Mouse (Mus musculus) v-Abl transformed pro-B cells (cell line): Measurements from ENCODE around the gene Zdbf2.

Experiments
- in situ Hi-C, 2 experiments: fragments of 400-800 bp; cut with MboI; formaldehyde crosslinking; loops; one replicate each; pipeline ENCODE4 v1.15.1; 2025; ENCODE audit not compliant: unreplicated experiment in 2 of 2

The Zdbf2 gene

DNA sequence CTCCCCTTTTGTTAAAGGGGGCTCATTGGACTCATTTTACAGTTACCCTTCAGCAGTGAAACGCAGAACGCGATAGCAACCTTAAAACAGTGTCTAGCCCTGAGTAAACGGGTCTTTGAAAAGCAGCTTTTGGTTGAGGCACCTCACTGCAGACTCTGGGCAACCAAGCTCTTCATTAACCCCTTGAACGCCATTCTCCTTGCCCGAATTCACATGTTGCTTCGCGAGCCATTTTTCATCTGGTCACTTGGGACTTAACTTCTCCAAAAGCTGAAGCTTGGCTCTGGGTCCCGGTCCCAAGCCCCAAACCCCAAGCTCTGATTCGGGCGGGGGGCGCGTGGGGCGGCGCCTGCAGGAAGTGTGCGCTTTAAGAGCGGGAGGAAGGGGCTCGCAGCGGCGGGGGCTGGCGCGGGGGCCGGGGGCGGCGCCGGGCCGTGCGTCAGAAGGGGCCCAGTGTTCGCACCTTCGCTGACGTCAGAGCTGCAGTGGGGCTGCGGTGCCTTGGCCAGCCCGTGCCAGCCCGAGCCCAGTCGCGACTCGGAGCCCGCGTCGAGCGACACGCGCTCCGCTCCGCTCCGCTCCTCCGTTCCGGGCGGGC, at the start of gene Zdbf2:
Gene Zdbf2 (plus strand): TSS at position 525 of the 598 bp plus-strand sequence.
- in situ Hi-C loops, result no loop called here

DNA sequence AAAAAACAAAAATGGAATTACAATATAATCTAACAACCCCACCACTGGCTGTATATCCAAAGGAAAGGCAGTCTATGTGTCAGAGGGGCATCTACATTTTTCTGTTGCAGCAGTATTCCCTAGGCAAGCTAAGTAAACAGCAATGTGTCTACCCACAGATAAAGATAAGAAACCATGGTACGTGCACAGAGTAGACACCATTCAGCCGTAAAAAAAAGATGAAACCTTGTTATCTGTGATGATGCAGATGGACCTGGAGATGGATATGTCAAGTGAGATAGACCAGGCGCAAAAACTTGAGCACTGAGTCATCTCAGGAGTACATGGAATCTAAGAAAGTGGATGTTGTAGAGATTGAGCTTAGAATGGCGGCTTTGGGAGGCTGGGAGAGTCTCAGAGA, 48.1 kb upstream of the Zdbf2 start:
- in situ Hi-C loops, result no loop called here

DNA sequence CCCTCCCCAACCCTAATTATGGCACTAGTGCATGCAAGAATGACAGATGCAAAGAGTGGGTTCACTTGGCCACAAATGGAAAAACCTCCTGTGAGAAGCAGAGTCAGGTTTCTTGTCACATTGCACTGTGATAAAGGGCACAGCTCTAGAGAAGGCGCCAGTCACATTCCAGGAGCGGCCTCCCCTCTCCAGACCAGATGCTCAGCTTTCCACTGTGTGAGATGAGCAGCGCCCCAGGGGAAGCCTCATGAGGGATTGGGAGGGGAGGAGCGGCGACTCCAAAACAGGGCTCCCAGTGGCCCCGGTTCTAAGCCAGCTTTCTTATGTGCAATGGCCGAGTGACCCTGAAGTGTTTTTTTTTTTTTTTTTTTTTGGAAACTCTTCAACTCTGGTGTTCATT, 47.2 kb upstream of the Zdbf2 start:
- in situ Hi-C loops, result no loop called here

DNA sequence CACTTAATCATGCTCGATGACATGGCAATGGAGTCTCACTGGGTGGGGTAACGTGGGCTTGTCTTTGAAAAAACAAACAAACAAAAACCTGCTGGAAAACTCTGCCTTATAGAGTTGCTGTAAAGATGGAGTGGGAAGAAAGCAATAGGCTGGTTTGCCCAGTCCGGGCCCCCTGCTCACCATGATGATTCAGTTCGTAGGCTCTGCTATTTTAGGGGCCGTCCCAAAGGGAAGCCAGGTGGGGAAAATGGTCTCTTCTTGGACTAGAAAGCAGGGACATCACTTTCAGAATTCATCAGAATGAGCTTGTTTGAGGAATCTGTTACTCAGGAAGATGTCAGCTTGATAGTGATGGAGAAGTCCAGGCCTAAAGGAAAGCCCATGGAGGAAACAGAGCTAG, 45.8 kb upstream of the Zdbf2 start:
- in situ Hi-C loops, result no loop called here

DNA sequence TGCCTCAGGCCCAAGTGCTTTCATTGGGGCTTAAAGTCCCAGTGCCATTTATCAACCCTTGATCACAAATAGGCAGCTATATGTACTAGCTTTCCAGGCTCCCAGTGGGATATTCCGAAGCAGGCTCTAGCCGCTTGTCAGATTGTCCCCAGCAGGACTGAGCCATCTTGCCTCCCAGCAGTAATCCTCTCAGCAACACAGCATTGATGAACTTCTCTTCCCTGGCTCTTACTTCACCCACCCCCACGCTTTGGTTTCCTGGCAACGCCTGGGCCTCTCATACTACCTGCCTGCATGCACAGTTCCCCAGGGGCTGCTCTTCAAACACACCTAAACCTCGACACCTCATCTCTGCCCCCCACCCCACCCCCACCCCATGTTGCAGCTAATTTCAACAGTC, 35.7 kb upstream of the Zdbf2 start:
- in situ Hi-C loops, result no loop called here

DNA sequence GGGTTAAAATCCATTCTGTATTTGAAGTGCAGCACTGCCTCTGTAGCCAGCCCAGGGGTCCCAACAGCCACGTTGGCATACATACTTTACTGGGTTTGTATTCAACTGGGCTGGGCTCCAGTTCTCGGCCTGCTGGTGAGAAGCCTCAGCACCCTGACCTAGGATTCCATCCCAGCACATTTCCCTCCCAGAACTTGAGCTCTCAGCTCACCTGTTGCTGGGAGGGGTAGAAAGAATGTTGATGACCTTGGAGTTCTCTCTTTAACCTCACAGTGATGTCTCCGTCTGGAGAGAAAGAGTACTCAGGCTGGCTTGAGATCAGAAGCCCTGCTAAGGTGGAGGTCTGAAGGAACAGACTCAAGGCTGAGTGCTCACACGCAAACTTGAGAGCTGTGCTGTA, 33.8 kb upstream of the Zdbf2 start:
- in situ Hi-C loops, result no loop called here

DNA sequence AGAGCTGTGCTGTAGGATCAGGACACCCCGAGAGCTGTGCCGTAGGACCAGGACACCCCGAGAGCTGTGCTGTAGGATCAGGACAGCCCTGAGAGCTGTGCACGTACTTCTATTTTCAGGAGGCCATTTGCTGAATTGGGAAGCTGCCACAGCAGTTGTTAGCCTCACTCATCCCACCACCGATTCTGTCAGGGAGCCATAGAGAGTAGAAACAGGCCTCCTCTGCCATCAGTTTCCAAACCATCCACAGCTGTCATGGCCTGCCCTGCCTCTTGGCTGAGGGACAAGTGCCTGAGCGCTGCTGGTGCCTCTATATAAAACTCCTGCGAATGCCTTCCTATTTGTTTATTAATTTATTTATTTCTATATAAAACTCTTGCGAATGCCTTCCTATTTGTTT, 33.3 kb upstream of the Zdbf2 start:
- in situ Hi-C loops, result no loop called here

DNA sequence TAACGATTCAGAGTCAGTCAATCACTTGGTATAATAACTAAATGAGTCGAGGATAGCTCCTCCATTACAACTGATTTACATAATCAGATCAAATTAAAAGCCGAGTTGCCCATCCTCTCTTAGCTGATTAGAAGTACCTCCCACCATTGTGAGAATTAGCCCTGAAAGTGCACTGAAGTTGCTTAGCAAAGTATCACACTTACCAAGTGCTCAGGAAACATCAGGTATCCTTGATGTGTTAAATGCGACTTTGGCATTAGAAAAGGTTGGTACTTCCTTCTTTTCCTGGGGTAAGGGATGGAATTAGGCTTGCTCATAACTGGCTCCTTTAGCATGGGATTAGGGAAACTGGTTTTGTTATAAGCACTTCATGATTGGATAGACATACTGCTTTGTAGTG, 29.2 kb upstream of the Zdbf2 start:
- in situ Hi-C loops, result no loop called here

DNA sequence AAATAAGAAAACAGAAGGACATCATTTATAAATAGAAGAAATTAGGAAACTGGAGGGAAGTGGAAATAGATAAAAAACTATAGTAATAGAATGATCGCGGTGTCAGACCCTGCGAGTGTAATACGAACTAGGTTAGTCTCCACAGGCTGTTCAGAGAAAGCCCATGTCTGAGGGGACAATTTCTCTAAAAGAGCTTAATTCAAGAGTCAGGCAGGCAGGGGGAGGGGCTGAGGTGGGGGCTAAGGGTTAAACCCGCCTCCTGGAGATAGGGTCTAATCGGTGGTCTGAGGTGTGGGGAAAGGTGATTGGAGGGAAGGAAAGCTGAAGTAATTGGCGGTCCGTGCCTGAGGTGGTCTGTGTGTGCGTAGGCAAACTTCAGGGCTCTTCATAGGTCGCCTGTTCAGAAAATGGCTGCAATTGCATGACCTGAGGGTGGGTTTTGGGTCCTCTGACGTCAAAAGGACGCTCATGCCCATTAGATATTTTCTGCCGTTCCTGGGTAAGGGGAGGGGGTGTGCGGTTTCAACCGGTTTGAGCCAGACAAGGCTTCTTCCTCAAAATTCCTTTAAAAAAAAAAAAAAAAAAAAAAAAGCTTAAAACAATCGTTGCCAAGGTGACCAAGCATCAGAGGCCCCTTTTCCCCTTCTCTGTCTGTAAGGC, 26.1 kb upstream of the Zdbf2 start:
- in situ Hi-C loops, result no loop called here

DNA sequence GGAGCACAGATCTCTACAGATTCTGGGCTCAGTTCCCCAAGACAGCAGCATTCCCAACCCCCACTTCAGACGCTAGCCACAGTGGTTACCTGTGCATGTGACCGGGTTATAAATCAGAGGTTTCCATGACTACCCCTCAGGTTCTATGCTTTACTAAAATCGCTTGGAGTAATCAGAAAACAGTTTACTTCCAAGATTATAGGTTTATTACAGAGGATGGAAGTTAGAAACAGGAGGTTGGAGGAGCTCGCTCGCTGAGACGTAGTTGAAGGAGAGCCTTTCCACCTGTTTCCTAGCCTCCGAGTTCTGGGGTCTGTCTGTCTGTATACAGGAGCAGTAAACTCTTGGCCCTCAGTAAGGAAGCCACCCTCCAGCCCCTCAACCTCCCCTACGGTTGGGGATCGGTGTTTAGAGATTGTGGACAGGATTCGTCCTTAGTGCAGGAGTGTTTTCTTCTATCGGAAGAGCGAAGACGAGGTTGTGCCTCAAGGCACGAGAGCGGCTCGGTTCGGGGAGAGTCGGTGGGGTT, 25.2 kb upstream of the Zdbf2 start:
- in situ Hi-C loops, result no loop called here

DNA sequence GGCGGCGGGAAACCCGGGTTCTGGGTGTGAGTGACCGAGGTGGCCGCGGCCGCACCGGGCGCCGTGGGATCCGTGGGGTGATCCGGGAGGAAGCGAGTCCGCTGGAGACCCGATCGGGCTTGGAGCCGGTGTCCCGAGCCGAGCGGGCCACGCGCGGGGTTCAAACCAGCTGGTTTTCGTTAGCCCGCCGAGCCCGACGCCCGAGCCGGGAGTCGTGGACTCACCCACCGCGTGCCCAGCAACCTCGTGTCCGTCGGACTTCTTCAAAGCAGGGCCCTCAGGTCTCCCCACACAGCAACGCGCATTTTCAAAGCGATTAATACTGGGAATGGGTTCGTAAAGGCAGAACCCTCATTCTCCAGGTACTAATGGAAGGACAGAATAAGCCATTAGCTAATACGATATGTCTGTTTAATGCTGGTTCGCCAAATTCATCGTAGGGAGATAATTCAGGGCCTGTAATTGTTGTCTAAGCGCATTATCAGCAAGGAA, 24.7 kb upstream of the Zdbf2 start:
- in situ Hi-C loops, result no loop called here

DNA sequence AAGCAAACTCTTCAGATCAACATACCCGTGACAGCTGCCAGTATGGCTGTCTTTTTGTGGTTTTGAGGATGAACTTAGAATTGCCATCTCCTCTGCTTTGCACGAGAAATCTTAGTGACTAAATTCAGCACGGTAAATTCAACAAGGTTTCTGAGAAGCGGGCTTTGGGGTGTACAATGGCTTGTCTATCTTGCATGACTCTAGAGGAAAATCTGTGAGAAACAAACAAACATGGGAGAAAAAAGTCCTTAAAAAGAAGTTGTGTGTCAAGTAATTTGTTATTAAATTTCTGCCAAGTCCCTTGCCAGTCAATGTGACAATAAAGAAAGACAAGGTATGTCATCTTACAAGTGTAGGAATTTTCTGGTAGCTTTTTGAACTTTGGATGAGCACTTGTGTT, 23.8 kb upstream of the Zdbf2 start:
- in situ Hi-C loops, result no loop called here

DNA sequence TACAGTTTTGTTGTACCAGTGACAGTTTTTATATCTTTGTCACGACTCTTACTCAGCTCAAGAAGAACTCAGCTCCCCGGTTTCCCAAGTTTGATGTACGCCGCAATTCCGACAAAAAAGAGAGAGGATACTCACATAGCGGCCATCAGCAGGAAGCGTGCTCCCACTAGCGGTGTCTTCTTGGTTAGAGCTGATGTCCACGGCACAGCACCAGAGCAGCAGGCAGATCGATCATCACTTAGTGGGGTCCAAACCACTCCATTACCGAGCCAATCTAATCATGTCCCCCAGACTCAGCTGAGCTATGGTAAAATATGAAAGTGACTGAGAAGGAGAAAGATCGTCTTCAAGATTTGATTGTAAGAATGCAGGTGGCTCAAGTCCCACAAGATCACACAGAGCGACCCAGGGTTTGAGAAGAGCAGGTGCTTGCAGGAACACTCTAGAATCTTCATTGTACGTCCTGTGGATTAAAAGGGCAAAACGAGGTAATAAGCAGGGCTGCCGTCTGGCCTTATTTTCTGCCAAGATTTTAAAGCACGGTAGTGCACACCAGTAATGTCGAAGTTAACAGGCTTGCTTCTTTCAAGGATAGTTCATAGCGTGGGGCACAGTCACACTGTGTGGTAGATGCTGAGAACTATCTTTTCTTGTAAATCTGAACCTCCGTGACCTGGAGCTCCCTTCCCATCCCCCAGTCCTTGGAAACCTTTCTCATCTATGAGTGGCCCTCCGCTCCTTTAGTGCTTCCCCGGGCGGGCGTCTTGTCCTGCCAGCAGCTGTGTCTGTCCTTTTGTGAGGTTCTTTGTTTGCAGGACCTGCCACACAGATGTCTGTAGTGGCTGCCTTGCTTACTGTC, 20.5 kb upstream of the Zdbf2 start:
- in situ Hi-C loops, result no loop called here

DNA sequence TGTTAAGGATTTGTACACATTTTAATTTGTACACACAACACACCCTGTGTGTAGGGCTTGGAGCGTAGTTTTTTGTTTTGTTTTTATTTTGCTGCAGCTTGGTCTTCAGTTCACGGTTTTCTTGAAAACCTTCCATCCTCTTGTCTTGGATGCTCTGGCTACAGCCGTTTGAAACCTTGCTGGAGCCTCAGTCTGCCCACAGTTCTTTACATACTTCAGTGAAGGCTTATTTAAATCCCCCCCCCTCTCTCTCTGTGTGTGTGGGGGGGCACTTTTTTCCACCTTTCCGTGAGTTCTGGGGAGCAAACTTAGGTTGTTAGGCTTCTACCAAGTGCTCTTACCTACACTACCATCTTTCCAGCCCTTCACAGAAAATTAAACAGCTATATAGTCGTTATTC, 19.8 kb upstream of the Zdbf2 start:
- in situ Hi-C loops, result no loop called here

DNA sequence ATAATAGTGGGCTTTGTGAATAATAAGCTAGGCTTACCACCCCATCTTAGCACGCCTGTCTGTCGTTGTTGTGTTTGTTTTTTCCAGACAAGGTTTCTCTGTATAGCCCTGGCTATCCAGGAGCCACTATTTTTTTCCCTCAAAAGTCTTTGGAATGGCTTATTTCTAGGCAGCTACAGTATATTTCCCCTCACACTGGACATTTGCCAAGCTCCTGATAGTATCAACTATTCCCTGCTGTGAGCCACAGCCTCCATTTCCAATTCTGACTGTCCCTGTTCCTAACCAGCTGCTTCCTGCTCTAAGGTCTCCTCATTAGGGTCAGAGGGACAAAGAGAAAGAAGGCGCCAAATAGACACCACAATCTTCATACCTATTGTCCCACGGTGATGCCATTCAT, 18.0 kb upstream of the Zdbf2 start:
- in situ Hi-C loops, result no loop called here

DNA sequence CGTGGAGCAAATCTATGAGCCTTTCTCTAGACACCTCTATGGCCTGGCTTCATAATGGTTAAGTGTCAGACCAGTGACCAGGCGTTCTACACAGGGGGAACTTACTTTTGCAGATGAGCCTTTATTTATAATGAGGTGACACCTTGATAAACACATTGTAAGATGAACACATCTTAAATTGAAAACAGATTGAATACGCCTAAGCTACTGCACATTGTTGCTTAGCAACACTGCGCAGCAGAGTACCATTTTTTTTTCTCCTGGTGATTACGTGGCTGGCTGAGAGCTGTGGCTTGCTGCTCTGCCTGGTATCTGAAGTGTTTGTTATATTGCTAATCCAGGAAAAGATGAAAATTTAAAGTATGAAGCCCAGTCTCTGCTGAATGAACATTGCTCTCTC, 17.0 kb upstream of the Zdbf2 start:
- in situ Hi-C loops, result no loop called here

DNA sequence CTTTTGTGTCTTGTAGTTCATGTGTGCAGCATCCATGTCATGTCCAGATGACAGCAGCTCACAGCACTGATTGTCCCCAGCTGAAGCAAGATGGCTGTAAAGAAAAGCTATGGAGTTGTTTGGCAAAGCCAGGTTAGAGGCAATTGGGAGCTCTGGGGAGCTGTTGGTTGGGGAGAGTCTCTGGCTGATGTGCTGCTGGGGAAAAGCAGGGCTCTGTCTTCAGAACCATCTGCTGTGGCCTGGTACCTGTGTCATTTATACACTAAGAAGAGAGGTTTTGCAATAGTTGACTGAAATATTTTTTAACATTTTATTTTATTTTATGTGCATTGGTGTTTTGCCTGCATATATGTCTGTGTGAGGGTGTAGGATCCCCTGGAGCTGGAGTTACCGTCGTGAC, 14.6 kb upstream of the Zdbf2 start:
- in situ Hi-C loops, result no loop called here

DNA sequence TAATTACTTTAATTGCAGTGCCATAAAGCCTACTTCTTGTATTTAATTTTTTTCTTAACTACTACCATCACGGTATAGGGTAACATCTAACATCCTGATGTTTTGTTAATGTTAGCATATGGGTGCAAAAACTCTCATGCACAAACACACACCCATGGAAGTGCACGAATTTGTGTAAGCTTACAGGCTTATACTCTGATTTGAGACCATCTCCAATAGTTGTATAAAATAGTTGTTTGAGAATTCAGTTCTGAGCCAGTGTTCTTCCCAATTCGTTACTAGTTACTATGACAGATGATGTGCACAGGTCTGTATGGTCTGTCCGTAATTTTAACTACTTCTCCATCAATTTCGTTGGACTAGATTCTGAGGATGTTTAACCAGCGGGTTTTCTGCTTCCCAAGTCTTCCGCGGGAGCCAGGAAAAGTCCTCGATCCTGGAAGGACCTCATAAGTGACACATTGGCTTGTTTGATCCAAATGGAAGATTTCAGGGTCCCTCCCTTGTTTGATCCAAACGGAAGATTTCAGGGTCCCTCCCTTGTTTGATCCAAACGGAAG, 13.7 kb upstream of the Zdbf2 start:
- in situ Hi-C loops, result no loop called here

DNA sequence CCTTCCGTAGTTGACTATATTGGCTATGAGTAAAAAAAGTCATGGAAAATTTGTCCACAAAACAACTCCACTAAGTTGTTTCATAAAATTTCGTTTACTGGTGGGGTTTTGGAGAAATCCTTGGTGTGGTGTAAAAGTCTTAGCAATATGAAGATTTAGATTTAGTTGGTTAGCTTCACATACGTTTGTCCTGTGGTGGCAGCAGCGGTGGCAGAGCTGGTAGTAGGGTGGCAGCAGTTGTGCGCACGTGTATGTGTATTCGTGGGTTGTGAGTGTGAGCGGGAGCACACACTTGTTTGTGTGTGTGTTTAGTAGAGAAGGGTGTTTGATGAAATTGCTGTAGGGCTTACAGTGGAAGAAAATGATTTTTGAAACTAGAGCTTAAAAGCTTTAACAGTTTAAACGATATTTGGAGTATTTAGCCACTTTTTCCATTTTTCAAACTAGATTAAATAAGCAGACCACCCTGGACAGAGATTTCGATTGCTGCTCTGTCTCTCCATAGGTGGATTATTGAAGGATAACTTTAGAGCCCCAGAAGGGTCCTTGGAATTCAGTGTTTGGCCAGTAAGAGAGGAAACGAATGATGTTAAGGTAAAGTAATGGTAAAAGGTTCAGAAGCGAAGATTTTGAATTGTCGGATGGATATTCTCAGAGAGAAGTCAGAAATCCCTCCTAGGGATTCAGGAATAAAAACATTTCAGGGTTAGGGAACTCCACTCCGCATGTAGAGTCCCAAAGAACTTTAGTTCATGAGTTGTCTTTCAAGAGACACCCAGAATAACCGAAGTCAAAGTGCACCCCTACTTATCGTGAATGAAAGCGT, 12.9 kb upstream of the Zdbf2 start:
- in situ Hi-C loops, result no loop called here

DNA sequence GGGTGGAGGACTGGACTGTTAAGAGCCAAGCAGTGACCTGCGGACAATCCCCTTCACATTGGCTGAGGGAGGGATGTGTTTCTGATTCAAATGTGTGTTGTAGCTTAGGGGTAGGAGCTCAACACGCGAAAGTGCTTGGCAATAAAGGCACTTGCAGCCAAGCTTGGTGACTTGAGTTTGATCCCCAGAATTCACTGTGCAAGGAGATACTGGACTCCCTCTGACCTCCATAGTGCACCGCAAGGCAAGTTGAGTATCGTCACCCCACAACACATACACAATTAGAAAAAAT, 12.4 kb upstream of the Zdbf2 start:
- in situ Hi-C loops, result no loop called here
